Mouse (Mus musculus): ENCODE results near the gene Ttc4. TPM values are rescaled to one million over a fixed set of nuclear protein-coding genes. Genes with fewer than 3 reads are reported as not detected.

Ttc4 gene
- polyA plus RNA-seq, 1 experiment: 29.7 TPM

GRCm38 (mm10) chr4:106655681-106656080 is 23.1 kb downstream of the Ttc4 start:
- H3K4me3 ChIP-seq (ENCODE audit: insufficient read depth, low read length): no peak overlapping the region
- no peak overlapping the region for H3K27ac ChIP-seq (ENCODE audit: insufficient read depth, low read depth, low read length)
- no peak for TF ChIP-seq CTCF (IDR thresholded peaks at IDR 0.05; ENCODE audit: low read depth, low read length)
- TF ChIP-seq POLR2A (IDR thresholded peaks at IDR 0.05; ENCODE audit: borderline replicate concordance, low read depth, low read length): no peak
- peaks cover 4% of the 10 kb centered on the region for H3K4me1 ChIP-seq (ENCODE audit: control insufficient read depth, insufficient read depth, low read length)

- no peak for TF ChIP-seq POLR2A (IDR thresholded peaks at IDR 0.05; ENCODE audit: borderline replicate concordance, low read depth, low read length)
- peaks cover 4% of the 10 kb centered on the region for H3K4me1 ChIP-seq (ENCODE audit: control insufficient read depth, insufficient read depth, low read length)
- H3K27ac ChIP-seq (ENCODE audit: insufficient read depth, low read depth, low read length): no peak overlapping the region
- H3K4me3 ChIP-seq (ENCODE audit: insufficient read depth, low read length): no peak overlapping the region
Observed at GRCm38 (mm10) chr4:106653051-106653450, 25.7 kb downstream of the Ttc4 start.

GRCm38 (mm10) chr4:106652546-106652945 is 26.2 kb downstream of the Ttc4 start:
- TF ChIP-seq CTCF (IDR thresholded peaks at IDR 0.05; ENCODE audit: low read depth, low read length): no peak
- TF ChIP-seq POLR2A (IDR thresholded peaks at IDR 0.05; ENCODE audit: borderline replicate concordance, low read depth, low read length): no peak
- Histone ChIP-seq H3K4me1 (ENCODE audit: control insufficient read depth, insufficient read depth, low read length) (peaks cover 4% of the 10 kb centered on the region), H3K4me3 (ENCODE audit: insufficient read depth, low read length) (no peak overlapping the region), H3K27ac (ENCODE audit: insufficient read depth, low read depth, low read length) (no peak overlapping the region)

GRCm38 (mm10) chr4:106650833-106651527 is 27.8 kb downstream of the Ttc4 start, which contains the start of gene Pars2:
Pars2 (plus strand) TSS chr4:106651069.
- no peak within 1 kb of the TSS for H3K27ac ChIP-seq (ENCODE audit: insufficient read depth, low read depth, low read length)
- peak within 1 kb of the TSS; percentile 93 for H3K4me3 ChIP-seq (ENCODE audit: insufficient read depth, low read length)
- TF ChIP-seq POLR2A (IDR thresholded peaks at IDR 0.05; ENCODE audit: borderline replicate concordance, low read depth, low read length) (no peak), CTCF (IDR thresholded peaks at IDR 0.05; ENCODE audit: low read depth, low read length) (no peak)
- peaks cover 4% of the 10 kb centered on the region for H3K4me1 ChIP-seq (ENCODE audit: control insufficient read depth, insufficient read depth, low read length)

- Histone ChIP-seq H3K4me1 (ENCODE audit: control insufficient read depth, insufficient read depth, low read length) (peaks cover 4% of the 10 kb centered on the region), H3K4me3 (ENCODE audit: insufficient read depth, low read length) (no peak overlapping the region), H3K27ac (ENCODE audit: insufficient read depth, low read depth, low read length) (no peak overlapping the region)
- TF ChIP-seq POLR2A (IDR thresholded peaks at IDR 0.05; ENCODE audit: borderline replicate concordance, low read depth, low read length) (no peak), CTCF (IDR thresholded peaks at IDR 0.05; ENCODE audit: low read depth, low read length) (no peak)
Observed at GRCm38 (mm10) chr4:106647137-106647536, 31.6 kb downstream of the Ttc4 start.

- Histone ChIP-seq H3K4me1 (ENCODE audit: control insufficient read depth, insufficient read depth, low read length) (no peaks in the 10 kb centered on the region), H3K4me3 (ENCODE audit: insufficient read depth, low read length) (no peak overlapping the region), H3K27ac (ENCODE audit: insufficient read depth, low read depth, low read length) (no peak overlapping the region)
- TF ChIP-seq CTCF (IDR thresholded peaks at IDR 0.05; ENCODE audit: low read depth, low read length) (no peak), POLR2A (IDR thresholded peaks at IDR 0.05; ENCODE audit: borderline replicate concordance, low read depth, low read length) (no peak)
Observed at GRCm38 (mm10) chr4:106645797-106646196, 32.9 kb downstream of the Ttc4 start.

- Histone ChIP-seq H3K27ac (ENCODE audit: insufficient read depth, low read depth, low read length) (no peak overlapping the region), H3K4me1 (ENCODE audit: control insufficient read depth, insufficient read depth, low read length) (no peaks in the 10 kb centered on the region), H3K4me3 (ENCODE audit: insufficient read depth, low read length) (no peak overlapping the region)
- TF ChIP-seq POLR2A (IDR thresholded peaks at IDR 0.05; ENCODE audit: borderline replicate concordance, low read depth, low read length) (no peak), CTCF (IDR thresholded peaks at IDR 0.05; ENCODE audit: low read depth, low read length) (no peak)
Observed at GRCm38 (mm10) chr4:106644218-106644610, 34.5 kb downstream of the Ttc4 start.

GRCm38 (mm10) chr4:106643483-106644217 is 35.1 kb downstream of the Ttc4 start:
- TF ChIP-seq CTCF (IDR thresholded peaks at IDR 0.05; ENCODE audit: low read depth, low read length) (no peak), POLR2A (IDR thresholded peaks at IDR 0.05; ENCODE audit: borderline replicate concordance, low read depth, low read length) (no peak)

GRCm38 (mm10) chr4:106634086-106634479 is 44.7 kb downstream of the Ttc4 start:
- no peaks in the 10 kb centered on the region for H3K4me1 ChIP-seq (ENCODE audit: control insufficient read depth, insufficient read depth, low read length)
- H3K27ac ChIP-seq (ENCODE audit: insufficient read depth, low read depth, low read length): no peak overlapping the region
- TF ChIP-seq POLR2A (IDR thresholded peaks at IDR 0.05; ENCODE audit: borderline replicate concordance, low read depth, low read length) (no peak), CTCF (IDR thresholded peaks at IDR 0.05; ENCODE audit: low read depth, low read length) (no peak)
- no peak overlapping the region for H3K4me3 ChIP-seq (ENCODE audit: insufficient read depth, low read length)

More at GRCm38 (mm10) chr4:106643483-106644217, 35.1 kb downstream of the Ttc4 start:
- H3K4me3 ChIP-seq (ENCODE audit: insufficient read depth, low read length): no peak overlapping the region
- H3K4me1 ChIP-seq (ENCODE audit: control insufficient read depth, insufficient read depth, low read length): no peaks in the 10 kb centered on the region
- no peak overlapping the region for H3K27ac ChIP-seq (ENCODE audit: insufficient read depth, low read depth, low read length)

Data from bone marrow macrophage, adult 2 months (primary cell).